Mouse (Mus musculus) layer of hippocampus, adult 2 months (tissue): ENCODE data around the gene Hmgb1. TPM values are rescaled to one million over a fixed set of nuclear protein-coding genes. Genes with fewer than 3 reads are reported as not detected.

Experiments used
- DNase-seq, 2 experiments: peaks; one replicate each; pipeline ENCODE4 v3.0.0; 2022; ENCODE audit warnings: low spot score in 2 of 2
- H3K27ac ChIP-seq: fragments of 200-600 bp; 2 replicates; pipeline ENCODE4 v1.8.1; 2022
- H3K4me3 ChIP-seq: fragments of 200-600 bp; 2 replicates; pipeline ENCODE4 v1.8.1; 2022; ENCODE audit warnings: mild to moderate bottlenecking
- CTCF ChIP-seq: fragments of 200-600 bp; conservative IDR thresholded peaks from 2 replicates; pipeline ENCODE4 v1.8.1; 2022; ENCODE audit warnings: antibody characterized with exemption, mild to moderate bottlenecking, moderate library complexity
- total RNA-seq, 2 experiments: library from RNA; stranded (reverse); gene quantifications; 2 replicates each; pipeline ENCODE4 v1.2.3; 2021

Gene Hmgb1
- total RNA-seq, 2 experiments from 2014 or later: 143 to 147 TPM

GRCm38 (mm10) chr5:149135455-149136354 lies 48.6 kb downstream of the Hmgb1 start:
- Histone ChIP-seq H3K4me3 (no peak overlapping the region), H3K27ac (no peak overlapping the region)
- TF ChIP-seq CTCF: no peak
- DNase-seq: no peak

- no peak for DNase-seq
- TF ChIP-seq CTCF: no peak
- no peak overlapping the region for H3K27ac ChIP-seq
These were observed 49.4 kb downstream of the Hmgb1 start for GRCm38 (mm10) chr5:149134751-149135454.

GRCm38 (mm10) chr5:149128473-149128872 lies 55.8 kb downstream of the Hmgb1 start:
- Histone ChIP-seq H3K27ac (no peak overlapping the region), H3K4me3 (no peak overlapping the region)
- DNase-seq: no peak
- TF ChIP-seq CTCF: no peak

More at GRCm38 (mm10) chr5:149134751-149135454, 49.4 kb downstream of the Hmgb1 start:
- no peak overlapping the region for H3K4me3 ChIP-seq

- no peak for TF ChIP-seq CTCF
- Histone ChIP-seq H3K4me3 (no peak overlapping the region), H3K27ac (no peak overlapping the region)
- no peak for DNase-seq
These were observed 60.5 kb downstream of the Hmgb1 start for GRCm38 (mm10) chr5:149123795-149124194.

- TF ChIP-seq CTCF: no peak
- DNase-seq: no peak
- no peak overlapping the region for H3K4me3 ChIP-seq
- H3K27ac ChIP-seq: no peak overlapping the region
These were observed 64.9 kb downstream of the Hmgb1 start for GRCm38 (mm10) chr5:149119341-149119881.

GRCm38 (mm10) chr5:149117815-149118547 lies 66.3 kb downstream of the Hmgb1 start:
- DNase-seq: no peak
- no peak for TF ChIP-seq CTCF
- H3K4me3 ChIP-seq: no peak overlapping the region
- no peak overlapping the region for H3K27ac ChIP-seq

GRCm38 (mm10) chr5:149114587-149114986 lies 69.7 kb downstream of the Hmgb1 start:
- no peak overlapping the region for H3K4me3 ChIP-seq
- no peak overlapping the region for H3K27ac ChIP-seq
- TF ChIP-seq CTCF: no peak
- DNase-seq: no peak

- no peak for DNase-seq
- TF ChIP-seq CTCF: no peak
- Histone ChIP-seq H3K27ac (no peak overlapping the region), H3K4me3 (no peak overlapping the region)
These were observed 70.3 kb downstream of the Hmgb1 start for GRCm38 (mm10) chr5:149114034-149114433.

- no peak for DNase-seq
- Histone ChIP-seq H3K27ac (no peak overlapping the region), H3K4me3 (no peak overlapping the region)
- no peak for TF ChIP-seq CTCF
These were observed 70.8 kb downstream of the Hmgb1 start for GRCm38 (mm10) chr5:149113439-149113838.

- no peak for TF ChIP-seq CTCF
- no peak for DNase-seq
- Histone ChIP-seq H3K27ac (no peak overlapping the region), H3K4me3 (no peak overlapping the region)
These were observed 71.7 kb downstream of the Hmgb1 start for GRCm38 (mm10) chr5:149112559-149112958.

- no peak for TF ChIP-seq CTCF
- Histone ChIP-seq H3K4me3 (no peak overlapping the region), H3K27ac (no peak overlapping the region)
- DNase-seq: no peak
These were observed 75.1 kb downstream of the Hmgb1 start for GRCm38 (mm10) chr5:149109220-149109619.

GRCm38 (mm10) chr5:149108178-149108577 lies 76.1 kb downstream of the Hmgb1 start:
- Histone ChIP-seq H3K27ac (no peak overlapping the region), H3K4me3 (no peak overlapping the region)
- DNase-seq: no peak
- no peak for TF ChIP-seq CTCF

GRCm38 (mm10) chr5:149107566-149107965 lies 76.7 kb downstream of the Hmgb1 start:
- no peak for TF ChIP-seq CTCF
- Histone ChIP-seq H3K27ac (no peak overlapping the region), H3K4me3 (no peak overlapping the region)
- no peak for DNase-seq
